Comparison of ENCODE assay signal across 8 mouse cellular contexts in genomic region chr13:100651439-100652186, GRCm38 (mm10). TPM values are rescaled to one million over a fixed set of nuclear protein-coding genes. Genes with fewer than 3 reads are reported as not detected.
DNase-seq lines count a peak whose midpoint lies in the region; ATAC-seq lines count a peak whose summit lies in the region.

Gene Taf9 (plus strand): TSS chr13:100651579.

- H3K4me2 ChIP-seq in lung, embryonic 16.5 days (ENCODE audit: low read depth, low read length), result peak within 1 kb of the TSS; percentile 83
- H3K4me2 ChIP-seq in heart, embryonic 14.5 days (ENCODE audit: low read length), result peak within 1 kb of the TSS; percentile 85
- peak within 1 kb of the TSS; percentile 85 for H3K4me2 ChIP-seq in neural tube, embryonic 15.5 days

- peak within 1 kb of the TSS; percentile 66 for H3K4me3 ChIP-seq in lung, embryonic 16.5 days (ENCODE audit: low read length)
- peak within 1 kb of the TSS; percentile 57 to 73 for H3K4me3 ChIP-seq in heart, embryonic 14.5 days (ENCODE audit: control insufficient read depth in 1 of 2, insufficient read depth in 1 of 2, low read depth in 1 of 2, low read length in 2 of 2)
- H3K4me3 ChIP-seq in limb, embryonic 10.5 days, result peak within 1 kb of the TSS; percentile 95
- peak within 1 kb of the TSS; percentile 97 for H3K4me3 ChIP-seq in neural tube, embryonic 15.5 days (replicated peaks)

- peak; percentile 73 for ATAC-seq in lung, embryonic 16.5 days (ENCODE audit: low read depth)
- no peak; the same call in 1 of the 2 replicates for ATAC-seq in heart, embryonic 14.5 days (ENCODE audit: insufficient number of reproducible peaks, insufficient read depth, low FRiP score, low read depth)
- peak; percentile 85 for ATAC-seq in neural tube, embryonic 15.5 days (ENCODE audit: low FRiP score)

- no peaks in the 10 kb centered on the region for H3K36me3 ChIP-seq in lung, embryonic 16.5 days (ENCODE audit: control insufficient read depth, insufficient read depth, low read length)
- H3K36me3 ChIP-seq in heart, embryonic 14.5 days (ENCODE audit: control insufficient read depth, insufficient read depth, low read length), result peaks cover 34% of the 10 kb centered on the region
- H3K36me3 ChIP-seq in limb, embryonic 10.5 days, result peaks cover 41% of the 10 kb centered on the region
- H3K36me3 ChIP-seq in neural tube, embryonic 15.5 days, result peaks cover 12% of the 10 kb centered on the region

- WGBS in lung, embryonic 16.5 days, result under 1% methylated on average over 41 of the region's 63 CpGs
- WGBS in heart, embryonic 14.5 days, result under 1% methylated on average over 50 of the region's 63 CpGs
- under 1% methylated on average over 51 of the region's 63 CpGs for WGBS in limb, embryonic 10.5 days
- under 1% methylated on average over 58 of the region's 63 CpGs for WGBS in neural tube, embryonic 15.5 days

- 0 out of 2 replicates have a peak, but pooled peaks cover 3% of the 10 kb centered on the region for H3K4me1 ChIP-seq in lung, embryonic 16.5 days (replicated peaks; ENCODE audit: control insufficient read depth, insufficient read depth, low read length)
- peaks cover 0 to 9% of the 10 kb centered on the region in 2 experiments; a peak in 3 of 4 replicates for H3K4me1 ChIP-seq in heart, embryonic 14.5 days (ENCODE audit: control insufficient read depth in 2 of 2, insufficient read depth in 2 of 2, low read length in 2 of 2)
- H3K4me1 ChIP-seq in limb, embryonic 10.5 days, result peaks cover 11% of the 10 kb centered on the region
- peaks cover 17% of the 10 kb centered on the region for H3K4me1 ChIP-seq in neural tube, embryonic 15.5 days

- DNase-seq in adrenal gland, adult 2 months, result no peak
- DNase-seq in adrenal gland, adult (ENCODE audit: inconsistent age in 2 of 2, low spot score in 1 of 2), result no peak
- no peak for DNase-seq in lung, postnatal 10 days
- no peak for DNase-seq in limb, embryonic 10.5 days (ENCODE audit: low spot score)
- no peak for DNase-seq in retina, embryonic 14.5 days (ENCODE audit: low spot score)

- no peaks in the 10 kb centered on the region for H3K27me3 ChIP-seq in lung, embryonic 16.5 days (ENCODE audit: control insufficient read depth, insufficient read depth, low read depth, low read length)
- H3K27me3 ChIP-seq in heart, embryonic 14.5 days (ENCODE audit: control insufficient read depth, insufficient read depth, low read length), result no peaks in the 10 kb centered on the region
- no peaks in the 10 kb centered on the region for H3K27me3 ChIP-seq in limb, embryonic 10.5 days (ENCODE audit: low read depth, poor library complexity, severe bottlenecking)
- no peaks in the 10 kb centered on the region for H3K27me3 ChIP-seq in neural tube, embryonic 15.5 days (replicated peaks)

- H3K9me3 ChIP-seq in lung, embryonic 16.5 days (ENCODE audit: control insufficient read depth, low read length), result no peaks in the 10 kb centered on the region
- H3K9me3 ChIP-seq in heart, embryonic 14.5 days (ENCODE audit: control insufficient read depth, low read length), result no peaks in the 10 kb centered on the region
- H3K9me3 ChIP-seq in limb, embryonic 10.5 days (replicated peaks), result no peaks in the 10 kb centered on the region
- no peaks in the 10 kb centered on the region for H3K9me3 ChIP-seq in neural tube, embryonic 15.5 days (replicated peaks)

- peak within 1 kb of the TSS; percentile 96 for H3K27ac ChIP-seq in lung, embryonic 16.5 days (ENCODE audit: low read length)
- peak within 1 kb of the TSS; percentile 95 to 96 for H3K27ac ChIP-seq in heart, embryonic 14.5 days (replicated peaks in 1 of 2; ENCODE audit: control insufficient read depth in 1 of 2, insufficient read depth in 1 of 2, low read depth in 2 of 2, low read length in 2 of 2)
- H3K27ac ChIP-seq in limb, embryonic 10.5 days, result peak within 1 kb of the TSS; percentile 99
- H3K27ac ChIP-seq in neural tube, embryonic 15.5 days (replicated peaks), result peak within 1 kb of the TSS; percentile 96

- H3K9ac ChIP-seq in lung, embryonic 16.5 days (ENCODE audit: low read length), result peak within 1 kb of the TSS; percentile 75
- peak within 1 kb of the TSS; percentile 89 for H3K9ac ChIP-seq in heart, embryonic 14.5 days (ENCODE audit: low read length)
- peak within 1 kb of the TSS; percentile 86 for H3K9ac ChIP-seq in neural tube, embryonic 15.5 days (replicated peaks)

RNA-seq across cellular contexts. Expression of gene Taf9, which starts in this region (rescaled TPM):
- total RNA-seq in adrenal gland, adult 2 months (2021), result 10 to 100 TPM; 12.2 to 16.6 TPM
- 0.26 TPM in 1 of 2 replicates, not detected in the other for polyA plus RNA-seq in adrenal gland, adult 2 months (2012; rRNA removed)
- polyA plus RNA-seq in lung, embryonic 16.5 days (2015; fragmentation: Nextera tagmentation; extraction: Ambion mirVana), result 13.6 and 17.4 TPM in 2 replicates
- polyA plus RNA-seq in heart, embryonic 14.5 days (2014; fragmentation: Nextera tagmentation; extraction: Ambion mirVana), result 6.2 and 8.5 TPM in 2 replicates
- polyA plus RNA-seq in limb, embryonic 10.5 days (2016; fragmentation: Nextera tagmentation; extraction: Ambion mirVana), result 21.4 and 23.0 TPM in 2 replicates
- polyA plus RNA-seq in neural tube, embryonic 15.5 days (2015; fragmentation: Nextera tagmentation; extraction: Ambion mirVana), result 25.3 and 29.1 TPM in 2 replicates
